Mouse (Mus musculus) cerebellum, postnatal 25 days (tissue): ENCODE data around the gene Rab13.

Experiments used
- DNase-seq, 2 experiments: peaks; one replicate each; pipeline ENCODE4 v3.0.0; 2021; ENCODE audit warnings: mixed read lengths in 2 of 2

Gene Rab13

DNA sequence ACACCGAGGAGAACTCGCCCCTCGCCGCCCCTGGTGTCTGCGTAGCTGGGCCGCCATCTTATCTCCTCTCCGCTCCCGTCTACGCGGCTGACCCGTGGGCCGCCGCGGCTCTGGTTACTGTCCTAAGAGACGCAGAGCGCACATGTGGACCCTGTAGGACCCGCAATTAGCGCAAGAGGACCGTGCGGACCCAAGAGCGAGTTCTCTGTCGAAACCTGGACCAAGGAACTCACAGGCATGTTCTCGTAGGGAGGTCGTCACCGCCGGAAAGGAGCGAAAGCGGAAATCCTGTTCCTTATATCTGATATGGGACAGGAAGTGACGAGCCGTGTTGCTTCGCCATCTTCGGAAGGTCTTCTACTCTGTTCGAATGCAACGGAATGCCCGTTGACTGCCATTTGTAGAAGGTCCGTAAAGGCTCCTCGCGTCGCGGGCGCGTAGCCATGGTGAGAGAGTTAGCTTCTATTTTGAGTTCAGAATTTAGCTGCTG, at the start of gene Rab13, which contains the start of gene Rps27:
Gene Rab13 (plus strand): TSS at position 319 of the 490 bp plus-strand sequence.
Gene Rps27 (minus strand): TSS at position 275 of the 490 bp plus-strand sequence.
- peak; percentile 88 for DNase-seq

DNA sequence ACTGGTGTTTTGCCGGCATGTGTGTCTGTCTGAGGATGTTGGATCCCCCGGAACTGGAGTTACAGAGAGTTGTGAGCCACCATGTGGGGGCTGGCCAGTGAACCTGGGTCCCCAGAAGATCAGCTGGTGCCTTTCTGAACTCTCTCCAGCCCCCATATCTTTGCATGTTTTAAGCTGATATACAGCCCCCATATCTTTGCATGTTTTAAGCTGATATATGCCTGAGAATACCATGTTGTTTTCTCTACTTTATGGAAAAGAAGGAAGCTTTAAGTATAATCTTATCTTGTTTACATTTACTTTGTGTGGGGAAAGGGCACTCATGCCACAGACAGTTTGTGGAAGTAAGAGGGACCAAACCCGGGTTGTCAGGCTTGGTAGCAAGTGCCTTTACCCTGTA, 33.9 kb upstream of the Rab13 start:
- DNase-seq = no peak

DNA sequence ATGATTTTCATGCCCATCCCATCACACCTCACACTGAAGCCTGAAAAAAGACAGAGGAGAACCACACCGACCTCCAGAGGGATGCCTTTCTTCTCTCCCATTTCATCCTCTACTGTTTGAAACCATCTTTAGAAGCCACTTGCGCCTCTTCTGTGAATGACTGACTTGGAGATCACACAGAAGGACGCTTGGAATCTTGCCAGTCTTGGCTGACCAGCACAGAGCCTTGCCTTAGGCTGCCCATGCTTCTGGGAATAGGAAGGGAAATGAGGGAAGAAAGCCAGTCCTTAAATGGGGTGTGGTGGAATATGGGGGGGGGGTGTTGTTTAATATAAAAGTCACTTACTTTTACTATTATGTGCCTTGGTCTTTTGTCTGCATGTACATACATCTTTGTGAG, 29.9 kb upstream of the Rab13 start:
- peak in 1 of 2 experiments; percentile 22 for DNase-seq

DNA sequence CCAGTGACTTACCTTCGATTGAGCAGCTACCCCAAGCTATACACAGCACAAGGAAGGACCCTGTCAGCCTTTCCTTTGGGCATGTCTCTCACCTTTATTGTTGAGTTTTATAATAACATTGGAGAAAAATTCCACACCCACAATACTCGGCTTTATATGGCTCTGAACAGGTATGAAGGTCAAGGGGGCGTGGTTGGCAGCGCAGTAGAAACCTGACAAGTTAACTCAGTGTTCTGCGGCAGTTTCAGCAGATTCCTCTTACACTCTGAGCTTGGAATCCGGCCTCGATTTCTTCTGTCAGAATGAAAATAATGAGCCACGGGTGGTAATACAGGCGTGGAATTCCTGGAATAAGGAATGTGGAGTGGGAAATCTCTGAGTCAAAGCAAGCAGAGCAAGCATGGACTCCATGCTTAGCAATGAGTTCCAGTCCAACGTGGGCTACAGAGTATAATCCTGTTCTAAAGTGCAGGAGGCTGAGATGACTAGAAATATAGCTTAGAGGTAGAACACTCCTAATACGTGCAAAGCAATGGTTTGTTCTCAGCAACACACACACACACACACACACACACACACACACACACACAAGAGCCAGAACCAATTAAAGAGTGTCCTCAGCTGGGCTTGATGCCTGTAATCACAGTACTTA, 22.5 kb upstream of the Rab13 start:
- no peak for DNase-seq

DNA sequence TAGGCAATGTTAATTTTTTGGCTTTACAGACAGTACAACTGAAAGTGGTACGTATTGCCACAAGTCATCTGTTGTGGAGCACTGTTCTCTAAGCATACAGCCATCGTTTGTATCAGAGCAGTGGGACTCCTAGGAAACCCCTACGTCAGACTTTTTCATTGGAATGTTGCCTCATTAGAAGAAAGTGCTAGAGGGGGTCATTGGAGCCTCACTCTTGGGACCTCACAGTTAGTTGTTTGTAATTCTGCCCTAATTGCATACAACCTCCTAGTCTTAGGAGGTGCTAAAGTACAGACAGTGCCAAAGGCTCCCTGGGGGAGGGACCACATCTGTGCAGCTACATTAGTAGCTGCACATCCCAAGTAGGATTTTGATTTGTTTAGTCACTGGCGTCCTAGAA, 18.7 kb upstream of the Rab13 start:
- DNase-seq = no peak

DNA sequence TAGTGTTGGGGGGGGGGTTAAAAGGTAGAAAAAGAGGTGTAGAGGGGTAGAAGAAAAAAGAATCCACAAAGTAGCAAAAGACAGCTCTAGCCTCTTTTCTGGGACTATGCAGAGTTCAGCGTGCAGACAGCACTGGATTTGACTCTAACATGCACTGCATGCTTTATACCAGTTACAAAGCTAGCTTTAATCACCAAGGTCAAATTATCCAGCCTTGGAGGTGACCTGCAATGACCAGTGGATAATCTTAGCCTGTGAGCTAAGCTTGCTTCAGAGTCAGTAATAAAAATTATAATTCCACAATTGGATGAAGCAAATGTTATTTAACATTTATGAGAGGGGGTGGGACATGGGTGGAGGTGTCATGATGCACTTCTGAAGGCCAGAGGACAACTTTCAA, 17.9 kb upstream of the Rab13 start:
- DNase-seq = no peak

DNA sequence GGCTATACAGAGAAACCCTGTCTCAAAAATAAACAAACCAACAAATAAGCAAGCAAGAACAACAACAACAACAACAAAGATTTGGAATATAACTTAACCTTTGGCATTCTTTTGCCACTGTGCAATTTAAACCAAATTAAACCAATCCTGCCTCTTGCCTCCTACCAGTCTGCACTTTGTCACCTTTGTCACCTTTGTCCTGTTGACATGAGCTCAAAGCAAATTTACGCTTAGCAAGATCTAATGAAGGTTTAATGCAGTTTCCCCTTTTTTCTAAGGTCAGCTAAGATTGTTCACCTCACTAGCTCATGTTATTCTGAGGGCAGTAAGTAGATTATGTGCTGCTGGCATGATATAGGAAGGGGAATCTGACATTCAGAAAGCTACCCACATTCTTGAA, 15.9 kb upstream of the Rab13 start:
- DNase-seq = no peak

DNA sequence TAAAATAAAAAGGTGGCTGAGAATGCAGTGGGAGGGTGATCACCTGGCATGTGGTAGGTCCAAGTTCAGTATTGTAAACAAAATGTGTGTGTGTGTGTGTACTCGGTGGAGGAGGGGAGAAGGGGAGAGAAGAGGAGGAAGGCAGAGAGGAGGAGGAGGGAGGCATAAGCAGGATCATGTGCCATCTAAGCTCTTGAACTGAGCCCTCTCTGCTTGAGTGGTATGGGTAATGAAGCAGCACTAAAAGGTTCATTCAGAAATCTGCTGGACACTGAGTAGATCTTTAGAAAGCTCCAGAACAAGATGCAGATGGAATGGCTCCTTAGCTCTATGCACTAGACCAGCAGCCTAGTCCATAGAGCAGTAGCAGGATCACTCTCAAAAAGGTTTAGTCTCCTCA, 10.6 kb upstream of the Rab13 start:
- DNase-seq = no peak

DNA sequence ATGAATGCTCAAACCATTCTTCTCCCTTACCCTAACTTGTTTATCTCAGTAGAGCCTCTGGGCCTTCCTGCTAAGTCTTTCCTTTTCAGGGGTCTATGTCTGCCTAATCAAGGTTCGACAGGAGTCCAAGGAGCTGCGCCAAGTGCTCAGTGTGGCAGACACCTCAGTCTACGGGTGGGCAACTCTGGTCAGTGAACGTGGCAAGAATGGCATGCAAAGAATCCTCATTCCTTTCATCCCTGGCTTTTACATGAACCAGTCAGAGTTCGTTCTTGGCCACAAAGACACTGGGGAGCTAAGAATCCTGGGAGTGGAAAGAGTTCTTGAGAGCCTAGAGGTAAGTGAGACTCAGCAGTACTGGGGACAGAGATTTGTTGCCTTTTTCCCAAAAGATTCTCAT, 9.9 kb upstream of the Rab13 start:
- no peak for DNase-seq

DNA sequence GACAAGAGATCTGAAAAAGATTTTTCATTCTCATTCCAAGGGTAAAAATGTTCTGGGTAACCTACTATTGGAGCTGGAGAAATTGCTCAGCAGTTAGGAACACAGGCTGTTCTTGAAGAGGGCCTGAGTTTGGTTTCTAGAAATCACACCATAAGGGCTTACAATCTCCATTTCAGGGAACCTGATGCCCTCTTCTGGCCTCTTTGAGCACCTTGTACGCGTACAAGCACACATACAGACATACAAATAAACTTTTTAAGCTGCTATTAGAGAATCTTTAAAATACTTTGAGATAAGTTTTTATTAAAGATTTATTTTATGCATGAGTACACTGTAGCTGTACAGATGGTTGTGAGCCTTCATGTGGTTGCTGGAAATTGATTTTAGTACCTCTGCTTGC, 8.9 kb upstream of the Rab13 start:
- no peak for DNase-seq

DNA sequence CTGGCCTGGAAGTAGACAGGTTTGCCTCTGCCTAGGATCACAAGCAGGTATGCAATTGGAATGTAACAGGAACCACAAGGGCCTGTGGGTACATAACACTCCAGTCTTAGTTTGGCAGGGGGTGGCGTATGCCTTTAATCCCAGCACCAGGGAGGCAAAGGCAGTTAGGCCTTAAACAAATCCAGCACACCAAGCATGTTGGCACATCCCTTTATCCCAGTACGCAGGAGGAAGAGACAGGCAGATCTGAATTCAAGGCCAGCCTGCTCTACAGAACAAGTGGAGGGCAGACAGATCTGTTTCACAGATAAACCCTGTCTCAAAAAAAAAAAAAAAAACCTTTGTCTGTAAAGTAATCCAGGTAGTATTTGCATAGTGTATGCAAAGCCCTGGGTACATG, 4.8 kb upstream of the Rab13 start:
- no peak for DNase-seq

DNA sequence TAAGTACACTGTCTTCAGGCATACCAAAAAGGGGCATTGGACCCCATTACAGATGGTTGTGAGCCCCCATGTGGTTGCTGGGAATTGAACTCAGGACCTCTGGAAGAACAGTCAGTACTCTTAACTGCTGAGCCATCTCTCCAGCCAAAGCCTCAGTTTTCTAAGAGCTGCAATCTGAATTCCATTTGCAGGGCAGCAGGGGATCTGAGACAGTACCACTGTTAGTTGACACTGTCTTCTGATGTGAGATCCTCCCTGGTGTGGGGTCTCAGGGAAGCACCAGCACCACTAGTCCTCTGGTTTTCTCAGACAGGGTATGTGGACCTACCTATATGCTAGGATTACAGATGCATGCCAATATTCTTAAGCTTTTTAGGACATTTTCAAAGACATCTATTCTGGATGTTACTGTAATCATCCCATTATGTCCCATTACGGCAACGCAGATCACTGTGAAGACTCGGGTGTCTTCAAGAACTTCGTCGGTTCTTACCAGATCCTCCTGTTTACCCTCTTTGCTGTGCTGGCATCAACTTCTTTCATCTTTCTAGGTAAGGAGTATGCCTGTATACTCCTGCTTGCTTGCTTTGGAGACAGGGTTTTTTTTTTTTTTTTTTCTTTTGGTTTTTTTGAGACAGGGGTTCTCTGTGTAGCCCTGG, 3.5 kb upstream of the Rab13 start:
- no peak for DNase-seq

DNA sequence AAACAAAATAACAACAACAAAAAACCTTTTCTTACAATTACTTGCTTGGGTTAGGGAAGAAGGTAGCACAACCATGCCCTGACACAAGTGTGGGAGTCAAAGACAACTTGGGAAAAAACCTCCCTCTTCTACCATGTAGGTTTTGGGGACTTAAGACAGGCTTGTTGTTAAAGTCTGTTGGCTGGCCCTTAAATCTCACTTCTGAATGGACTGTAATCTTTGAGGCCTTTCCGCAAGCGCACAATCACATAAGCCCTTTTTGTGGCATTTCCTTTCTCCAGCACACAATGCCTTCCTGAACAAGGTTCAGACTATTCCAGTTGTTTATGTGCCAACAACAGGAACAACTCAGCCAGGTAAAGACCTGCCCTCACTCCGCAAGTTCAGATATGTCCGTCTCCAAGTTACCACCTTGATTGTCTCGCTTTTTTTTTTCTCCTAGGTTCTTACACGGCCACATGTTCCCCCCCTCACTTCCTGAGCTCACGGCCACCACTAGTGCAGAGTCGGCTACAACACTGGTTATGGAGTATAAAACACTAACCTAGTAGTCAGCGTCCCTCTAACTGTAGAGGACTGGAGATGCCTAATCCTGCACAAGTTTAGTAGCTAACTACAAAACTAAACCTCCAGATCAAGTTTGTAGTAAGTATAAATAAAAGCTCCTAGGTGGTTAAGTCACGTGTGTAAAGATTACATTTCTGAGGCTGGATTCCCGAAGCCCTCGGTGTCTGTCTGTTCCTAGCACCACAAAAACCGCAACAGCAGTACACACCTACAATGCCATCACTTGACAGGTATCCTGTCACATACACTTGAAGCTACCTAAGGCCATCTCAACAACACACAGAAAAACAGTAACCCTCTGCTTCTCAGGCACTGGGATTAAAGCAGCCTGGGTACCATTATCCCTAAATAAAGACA, 1.8 kb upstream of the Rab13 start:
- no peak for DNase-seq

DNA sequence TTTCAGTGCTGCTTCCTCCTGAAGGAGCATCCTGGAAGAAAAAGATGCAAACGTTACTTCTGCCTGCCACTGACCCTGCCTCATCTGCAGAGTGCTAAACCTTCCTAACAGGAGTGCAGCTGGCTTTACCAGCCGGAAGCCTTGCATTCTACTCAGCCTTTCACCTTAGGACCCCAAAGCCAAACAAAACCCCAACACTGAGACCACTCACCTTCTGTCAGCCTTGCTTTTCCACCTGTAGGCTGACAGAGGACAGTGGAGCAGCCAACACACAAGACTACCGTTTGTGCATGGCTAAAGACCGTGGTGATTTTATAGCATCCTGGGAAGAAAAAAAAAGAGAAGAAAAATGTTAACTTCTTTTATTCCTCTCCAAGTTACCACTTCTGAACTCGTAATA, 772 bp upstream of the Rab13 start:
- no peak for DNase-seq

DNA sequence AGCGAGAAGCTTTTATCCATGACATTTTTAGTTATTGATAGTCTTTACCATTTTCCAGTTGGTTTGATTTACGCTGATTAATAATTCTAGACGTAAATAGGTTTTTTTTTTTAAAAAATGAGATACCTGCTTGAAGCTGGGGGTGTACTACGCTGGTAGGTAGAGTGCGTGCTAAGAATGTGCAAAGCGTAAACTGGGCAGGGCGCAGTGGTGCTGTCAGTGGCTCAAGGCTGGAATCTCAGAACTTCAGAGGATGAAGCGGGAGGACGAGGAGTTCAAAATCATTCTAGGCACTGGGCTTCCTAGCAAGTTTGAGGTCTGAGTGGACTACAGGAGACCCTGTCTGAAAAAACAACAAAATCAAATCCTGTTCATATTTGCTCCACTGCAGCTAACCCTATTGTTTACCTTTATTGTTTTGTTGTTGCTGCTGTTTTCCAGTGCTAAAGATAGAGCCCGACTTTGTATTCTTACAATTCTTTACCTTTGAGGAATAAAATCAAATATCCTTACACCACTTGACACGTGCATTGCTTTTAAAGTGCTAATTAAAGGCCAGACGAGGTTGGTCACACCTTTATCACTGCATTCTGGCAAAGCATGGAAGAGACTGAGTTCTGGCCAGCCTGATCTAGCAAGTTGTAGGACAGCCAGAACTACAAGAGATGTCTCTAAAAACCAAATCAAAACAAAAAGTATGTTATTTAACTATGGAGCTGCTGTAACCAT, 625 bp downstream of the Rab13 start:
- DNase-seq = peak; percentile 25 to 51

DNA sequence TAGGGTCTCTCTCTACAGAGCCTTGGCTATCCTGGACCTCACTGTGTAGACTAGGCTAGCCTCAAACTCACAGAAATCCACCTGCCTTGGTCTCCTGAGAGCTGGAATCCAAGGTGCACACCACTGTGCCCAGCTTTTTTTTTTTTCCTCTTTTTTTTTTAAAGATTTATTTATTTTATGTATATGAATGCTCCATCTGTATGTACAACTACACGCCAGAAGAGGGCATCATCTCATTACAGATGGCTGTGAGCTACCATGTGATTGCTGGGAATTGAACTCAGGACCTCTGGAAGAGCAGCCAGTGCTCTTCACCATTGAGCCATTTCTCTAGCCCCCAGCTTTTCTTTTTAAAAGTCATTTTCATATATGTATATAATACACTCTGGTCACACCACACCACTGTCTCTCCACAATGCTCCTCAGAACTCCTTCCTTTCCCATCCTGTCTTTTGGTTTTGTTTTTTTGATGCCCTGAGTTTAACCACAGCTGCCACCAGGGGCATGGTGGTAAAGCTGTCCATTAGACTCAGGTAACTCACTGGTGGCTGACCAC, 2.4 kb downstream of the Rab13 start:
- no peak for DNase-seq

DNA sequence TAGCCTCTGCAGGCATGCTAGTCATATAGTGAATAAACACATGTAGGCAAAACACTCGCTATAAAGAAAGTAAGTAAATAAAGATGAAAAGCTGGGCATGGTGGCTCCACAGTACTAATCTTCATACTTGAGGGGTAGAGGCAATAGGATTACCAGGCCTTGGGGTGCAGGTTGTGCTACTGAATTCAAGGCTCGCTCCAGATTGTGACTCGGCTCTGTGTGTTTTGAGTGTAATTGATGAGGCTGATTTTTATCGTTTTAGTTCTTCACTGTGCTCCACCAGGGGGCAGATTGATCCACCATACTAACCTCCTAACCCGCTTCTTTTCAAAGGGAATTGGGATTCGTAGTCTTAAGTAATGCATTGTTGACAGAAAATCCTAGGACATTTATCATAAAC, 6.6 kb downstream of the Rab13 start:
- DNase-seq = peak; percentile 64 to 77

DNA sequence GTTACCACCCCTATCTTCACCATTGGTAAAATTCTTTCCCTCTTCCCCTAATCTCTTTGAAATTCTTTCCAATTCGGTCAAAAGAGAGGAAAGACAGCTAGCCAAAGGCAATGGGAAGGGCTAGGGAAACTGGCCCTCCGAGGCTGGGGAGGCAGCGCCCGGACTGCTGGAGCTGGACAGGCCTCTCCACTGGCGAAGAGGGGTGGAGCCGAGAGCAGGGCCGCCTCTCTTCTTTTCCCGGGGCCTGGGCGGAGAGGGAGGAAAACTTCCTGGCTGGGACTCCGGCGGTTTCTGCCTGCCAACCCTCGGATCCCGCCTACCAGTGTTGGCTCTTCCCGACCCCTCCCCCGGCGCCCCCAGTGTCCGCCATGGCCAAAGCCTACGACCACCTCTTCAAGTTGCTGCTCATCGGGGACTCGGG, 7.0 kb downstream of the Rab13 start:
- DNase-seq = peak; percentile 55 to 66

DNA sequence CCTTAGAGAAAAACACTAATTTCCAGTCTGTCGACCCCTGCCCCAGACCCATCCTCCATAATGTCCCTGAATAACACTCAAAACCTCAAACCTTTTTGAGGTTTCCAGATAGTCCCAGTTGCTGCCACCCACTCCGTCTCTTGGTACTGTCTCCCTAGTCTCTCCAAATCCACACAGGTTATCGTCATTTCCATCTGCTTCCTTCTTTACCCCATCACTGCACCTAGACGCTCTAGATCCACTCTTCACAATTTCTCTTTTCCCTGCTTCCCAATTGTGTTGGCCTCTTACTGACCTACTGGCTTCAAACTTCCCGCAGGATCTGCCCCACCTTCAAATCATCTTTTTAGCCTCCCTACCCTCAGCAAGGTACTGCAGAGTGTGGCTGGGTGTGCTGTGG, 7.6 kb downstream of the Rab13 start:
- DNase-seq = no peak

DNA sequence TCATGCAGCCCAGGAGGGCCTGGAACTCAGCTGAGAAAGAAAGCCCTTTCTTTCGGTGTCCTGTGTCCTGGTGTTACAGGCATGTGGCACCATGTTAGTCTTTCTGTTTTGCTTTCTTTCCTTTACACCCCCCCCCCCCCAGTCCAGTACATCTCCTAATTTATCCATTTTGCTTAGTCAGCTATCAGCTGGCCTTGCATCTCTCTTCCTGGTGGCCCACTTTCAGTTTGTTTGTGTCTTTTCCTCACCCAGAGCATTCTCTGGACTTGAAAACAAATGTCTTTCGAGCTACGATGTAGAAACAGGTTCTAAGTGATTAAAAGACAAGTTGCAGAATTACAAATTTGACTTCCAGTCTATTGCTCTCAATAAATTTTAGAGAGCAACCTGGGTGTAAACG, 9.0 kb downstream of the Rab13 start:
- DNase-seq = no peak

DNA sequence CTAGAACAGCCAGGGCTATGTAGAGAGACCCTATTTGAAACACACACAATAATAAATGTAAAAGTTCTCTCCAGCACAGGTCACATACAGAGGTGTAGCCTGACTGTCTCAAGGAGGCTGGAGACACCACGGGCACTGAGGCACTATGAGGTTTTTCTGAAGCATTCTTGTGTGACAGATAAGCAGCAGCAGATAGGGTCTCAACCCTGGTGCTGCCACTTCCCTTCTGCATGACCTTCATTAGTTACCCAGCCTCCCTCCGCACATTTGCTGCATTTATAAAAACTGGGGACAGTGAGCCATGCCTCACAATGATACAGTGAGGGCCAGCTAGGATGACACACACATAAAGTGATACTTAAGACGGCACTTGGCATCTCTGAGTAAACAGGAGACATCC, 9.4 kb downstream of the Rab13 start:
- no peak for DNase-seq

DNA sequence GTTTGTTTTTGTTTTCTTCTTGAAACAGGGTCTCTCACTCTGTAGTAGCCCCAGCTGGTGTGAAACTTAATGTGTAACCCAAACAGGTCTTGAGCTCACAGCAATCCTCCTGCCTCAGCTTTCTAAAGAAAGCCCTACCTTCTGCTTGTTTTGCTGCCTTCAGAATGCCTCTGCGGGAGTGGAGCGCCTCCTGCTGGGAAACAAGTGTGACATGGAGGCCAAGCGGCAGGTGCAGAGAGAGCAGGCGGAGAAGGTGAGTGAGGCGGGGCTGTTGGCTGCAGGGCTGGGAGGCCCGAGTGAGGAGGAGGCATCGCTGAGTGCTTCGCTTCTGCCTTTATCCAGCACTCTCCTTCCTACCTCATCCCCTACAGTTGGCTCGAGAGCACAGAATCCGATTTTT, 10.8 kb downstream of the Rab13 start:
- DNase-seq = peak in 1 of 2 experiments; percentile 25
